Mouse (Mus musculus): ENCODE results near the gene Myrf. TPM values are rescaled to one million over a fixed set of nuclear protein-coding genes. Genes with fewer than 3 reads are reported as not detected.

Gene Myrf
- total RNA-seq, 1 experiment from 2014 or later, result 0.05 TPM

Other genes starting within 250 kb of the Myrf start
- not detected in 2 replicates for gene Best1, start 239.1 kb downstream of the Myrf start, total RNA-seq (2017)
- 8.1 and 8.8 TPM in 2 replicates for gene Rab3il1, start 239.1 kb downstream of the Myrf start, total RNA-seq (2017)
- gene Fads3, start 199.2 kb downstream of the Myrf start, total RNA-seq (2017), result 4.4 and 11.1 TPM in 2 replicates
- 30.2 and 30.8 TPM in 2 replicates for gene Fads2, start 139.0 kb downstream of the Myrf start, total RNA-seq (2017)
- gene Fads1, start 57.9 kb downstream of the Myrf start, total RNA-seq (2017), result 20.5 and 32.9 TPM in 2 replicates
- 171 and 202 TPM in 2 replicates for gene Tmem258, start 36.7 kb downstream of the Myrf start, total RNA-seq (2017)
- 113 and 118 TPM in 2 replicates for gene Fen1, start 36.6 kb downstream of the Myrf start, total RNA-seq (2017)
- not detected in 2 replicates for gene Dagla, start 64.1 kb upstream of the Myrf start, total RNA-seq (2017)
- not detected in 2 replicates for gene Syt7, start 148.3 kb upstream of the Myrf start, total RNA-seq (2017)
- not detected in 2 replicates for gene Lrrc10b, start 216.7 kb upstream of the Myrf start, total RNA-seq (2017)
- gene Ppp1r32, start 242.2 kb upstream of the Myrf start, total RNA-seq (2017), result not detected in 2 replicates